Mouse (Mus musculus): ENCODE measurements around the gene Wdr66.

Wdr66 gene

GRCm38 (mm10) chr5:123313851-123314380, 62.0 kb downstream of the Wdr66 start:
- DNase-seq (ENCODE audit: low spot score in 2 of 2), result no peak

- no peak for DNase-seq (ENCODE audit: low spot score in 2 of 2)
Measured at GRCm38 (mm10) chr5:123315219-123315866, 63.4 kb downstream of the Wdr66 start.

- DNase-seq (ENCODE audit: low spot score in 2 of 2), result no peak
Measured at GRCm38 (mm10) chr5:123317992-123318391, 66.1 kb downstream of the Wdr66 start.

GRCm38 (mm10) chr5:123320136-123320535, 68.2 kb downstream of the Wdr66 start:
- no peak for DNase-seq (ENCODE audit: low spot score in 2 of 2)

- peak in 1 of 2 experiments; percentile 19 for DNase-seq (ENCODE audit: low spot score in 2 of 2)
Measured at GRCm38 (mm10) chr5:123324242-123324641, 72.3 kb downstream of the Wdr66 start.

GRCm38 (mm10) chr5:123326006-123326750, 74.3 kb downstream of the Wdr66 start:
- no peak for DNase-seq (ENCODE audit: low spot score in 2 of 2)

- DNase-seq (ENCODE audit: low spot score in 2 of 2), result peak in 1 of 2 experiments; percentile 41
Measured at GRCm38 (mm10) chr5:123326751-123327148, 74.8 kb downstream of the Wdr66 start.

- no peak for DNase-seq (ENCODE audit: low spot score in 2 of 2)
Measured at GRCm38 (mm10) chr5:123327686-123328085, 75.8 kb downstream of the Wdr66 start.

- no peak for DNase-seq (ENCODE audit: low spot score in 2 of 2)
Measured at GRCm38 (mm10) chr5:123333566-123333965, 81.7 kb downstream of the Wdr66 start.

GRCm38 (mm10) chr5:123336205-123336961, 84.5 kb downstream of the Wdr66 start:
- DNase-seq (ENCODE audit: low spot score in 2 of 2), result no peak

- DNase-seq (ENCODE audit: low spot score in 2 of 2), result no peak
Measured at GRCm38 (mm10) chr5:123338463-123338862, 86.6 kb downstream of the Wdr66 start.

- DNase-seq (ENCODE audit: low spot score in 2 of 2), result peak; percentile 80 to 81
Measured at GRCm38 (mm10) chr5:123343707-123344627, 92.1 kb downstream of the Wdr66 start, which contains the start of gene Bcl7a. TSS of gene Bcl7a (plus strand) at chr5:123343834.

- no peak for DNase-seq (ENCODE audit: low spot score in 2 of 2)
Measured at GRCm38 (mm10) chr5:123344628-123344962, 92.7 kb downstream of the Wdr66 start.

- peak; percentile 40 to 49 for DNase-seq (ENCODE audit: low spot score in 2 of 2)
Measured at GRCm38 (mm10) chr5:123344963-123345852, 93.3 kb downstream of the Wdr66 start.

GRCm38 (mm10) chr5:123345853-123346654, 94.2 kb downstream of the Wdr66 start:
- peak in 1 of 2 experiments; percentile 38 for DNase-seq (ENCODE audit: low spot score in 2 of 2)

- DNase-seq (ENCODE audit: low spot score in 2 of 2), result no peak
Measured at GRCm38 (mm10) chr5:123346701-123347270, 94.9 kb downstream of the Wdr66 start.

GRCm38 (mm10) chr5:123347985-123348384, 96.1 kb downstream of the Wdr66 start:
- no peak for DNase-seq (ENCODE audit: low spot score in 2 of 2)

GRCm38 (mm10) chr5:123350386-123350785, 98.5 kb downstream of the Wdr66 start:
- no peak for DNase-seq (ENCODE audit: low spot score in 2 of 2)

- no peak for DNase-seq (ENCODE audit: low spot score in 2 of 2)
Measured at GRCm38 (mm10) chr5:123355918-123356317, 104.0 kb downstream of the Wdr66 start.
